Mouse (Mus musculus) left cerebral cortex, adult 2 months (tissue): ENCODE data around the gene Vav1. TPM values are rescaled to one million over a fixed set of nuclear protein-coding genes. Genes with fewer than 3 reads are reported as not detected.
"Not testable (repeated sequence)": the region's sequence is repeated elsewhere in the genome, so short reads cannot be mapped to it uniquely, and the experiment has no call there.

Experiments
- DNase-seq, 2 experiments: peaks; one replicate each; pipeline ENCODE4 v3.0.0; 2021 to 2022; ENCODE audit warnings: low spot score in 2 of 2, mixed read lengths in 1 of 2; ENCODE audit errors: extremely low spot score in 1 of 2
- H3K27ac ChIP-seq: fragments of 200-600 bp; 2 replicates; pipeline ENCODE4 v1.8.1; 2022
- H3K4me3 ChIP-seq: fragments of 200-600 bp; 2 replicates; pipeline ENCODE4 v1.8.1; 2022
- CTCF ChIP-seq: fragments of 200-600 bp; IDR thresholded peaks from 2 replicates; pipeline ENCODE4 v1.8.1; 2022; ENCODE audit warnings: antibody characterized with exemption, mild to moderate bottlenecking, moderate library complexity
- intact Hi-C: fragments of 180-260 bp; cut with DNase I; formaldehyde crosslinking; loops from one replicate; pipeline ENCODE4 v1.15.1; 2025
- total RNA-seq, 2 experiments: library from RNA; stranded (reverse); gene quantifications; 2 replicates each; pipeline ENCODE4 v1.2.3; 2021

The Vav1 gene
- total RNA-seq, 2 experiments from 2014 or later = 3.1 to 3.5 TPM

DNA sequence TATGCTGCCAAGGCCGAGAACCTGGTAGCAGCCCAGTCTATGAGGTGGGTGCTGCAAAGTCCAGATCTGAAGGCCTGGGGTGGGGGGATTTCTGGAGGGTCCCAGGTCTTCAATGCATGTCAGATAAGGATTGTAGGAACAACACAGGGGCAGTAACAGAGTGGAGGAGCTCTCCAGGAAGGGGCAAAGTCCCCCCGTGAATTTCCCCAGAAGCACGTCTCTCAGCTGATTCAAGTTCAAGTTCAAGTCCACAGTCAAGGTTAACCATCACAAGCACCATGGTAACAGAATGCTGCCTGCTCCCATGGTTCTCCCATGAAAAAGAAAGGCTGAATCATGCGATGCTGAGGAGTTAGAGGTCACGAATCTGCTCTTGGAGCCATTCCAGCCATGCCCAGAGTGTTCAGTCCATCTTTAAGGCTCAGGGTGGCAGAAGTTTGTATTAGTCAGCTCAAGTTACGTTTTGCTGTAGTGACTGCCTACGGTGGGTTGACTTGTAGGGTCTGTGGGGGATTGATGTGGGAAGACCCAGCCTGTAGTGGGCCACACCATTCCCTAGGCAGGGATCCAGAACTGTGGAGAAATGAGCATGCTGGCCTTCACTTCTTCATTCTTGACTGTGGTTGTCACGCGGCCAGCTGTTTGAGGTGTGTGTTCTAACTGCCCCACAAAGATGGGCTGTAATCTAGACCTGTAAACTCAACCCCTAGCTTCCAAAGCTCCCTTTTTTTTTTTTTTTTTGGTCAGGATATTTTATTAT, 55.3 kb downstream of the Vav1 start:
- DNase-seq = no peak
- no peak for TF ChIP-seq CTCF
- intact Hi-C loops = loop anchor here (1.0 to 10.0 kb wide), 5 partner anchors 57 to 525 kb away; partner anchors contain the start of genes Alkbh7, Clpp and Gpr108

GRCm38 (mm10) chr17:57334761-57335150, 55.9 kb downstream of the Vav1 start:
- intact Hi-C loops = loop anchor here (1.0 to 10.0 kb wide), 6 partner anchors 58 to 526 kb away; partner anchors contain the start of genes Alkbh7, Clpp and Gpr108
- DNase-seq = peak; percentile 74 to 87
- no peak overlapping the region for H3K4me3 ChIP-seq
- peak; percentile 84 for TF ChIP-seq CTCF
- no peak overlapping the region for H3K27ac ChIP-seq

More for the DNA sequence above, 55.3 kb downstream of the Vav1 start:
- H3K4me3 ChIP-seq = no peak overlapping the region
- no peak overlapping the region for H3K27ac ChIP-seq

DNA sequence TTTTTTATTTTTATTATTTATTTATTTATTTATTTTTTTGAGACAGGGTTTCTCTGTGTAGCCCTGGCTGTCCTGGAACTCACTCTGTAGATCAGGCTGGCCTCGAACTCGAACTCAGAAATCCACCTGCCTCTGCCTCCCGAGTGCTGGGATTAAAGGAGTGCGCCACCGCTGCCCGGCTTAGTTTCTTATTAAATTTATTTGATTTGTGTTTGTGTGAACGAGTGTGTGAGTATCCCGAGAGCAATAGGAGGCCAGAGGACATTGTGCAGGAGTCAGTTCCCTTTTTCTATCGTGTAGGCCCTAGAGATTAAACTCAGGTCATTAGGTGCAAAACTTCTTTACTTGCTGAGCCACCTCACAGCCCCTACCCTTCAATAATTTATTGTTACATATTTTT, 56.3 kb downstream of the Vav1 start:
- not testable (repeated sequence) for DNase-seq, H3K27ac ChIP-seq, H3K4me3 ChIP-seq
- intact Hi-C loops = loop anchor here (1.0 to 10.0 kb wide), 5 partner anchors 58 to 526 kb away; partner anchors contain the start of genes Alkbh7 and Clpp

DNA sequence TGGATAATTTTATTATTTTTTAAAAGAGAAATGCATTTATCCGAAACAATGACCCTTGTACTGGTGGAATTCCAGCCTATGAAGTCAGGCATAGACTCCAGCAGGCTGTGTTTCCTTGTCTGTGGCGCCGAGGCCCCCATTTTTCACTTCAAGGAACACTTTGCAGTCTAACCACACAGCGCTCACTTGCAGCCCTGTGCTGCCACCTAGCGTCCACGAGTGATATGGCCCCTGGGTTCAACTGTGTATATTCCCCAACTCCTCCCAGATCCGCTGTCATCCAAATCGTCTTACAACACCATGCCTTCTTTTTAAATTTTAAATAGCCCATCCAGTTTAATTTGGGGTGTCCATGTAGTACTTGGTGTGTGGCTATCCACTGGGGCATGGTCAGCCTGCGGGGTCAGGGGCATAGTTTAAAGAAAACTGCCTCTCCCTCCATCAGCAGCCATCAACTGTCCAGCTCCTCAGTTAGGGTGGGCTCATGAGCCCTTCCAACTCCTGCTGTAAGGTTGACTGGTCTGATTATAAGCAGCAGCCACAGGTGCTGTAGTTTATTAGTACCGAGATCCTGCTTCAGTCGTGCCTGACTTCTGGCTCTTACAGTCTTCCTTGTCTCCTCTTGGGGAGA, 56.9 kb downstream of the Vav1 start:
- intact Hi-C loops = loop anchor here (1.0 to 10.0 kb wide), 5 partner anchors 59 to 527 kb away; partner anchors contain the start of genes Alkbh7 and Clpp
- peak; percentile 85 to 91 for DNase-seq
- Histone ChIP-seq H3K4me3 (no peak overlapping the region), H3K27ac (no peak overlapping the region)
- TF ChIP-seq CTCF = peak; percentile 98

- no peak overlapping the region for H3K4me3 ChIP-seq
- intact Hi-C loops = loop anchor here (10.0 kb wide), 1 partner anchor 343 kb away; the partner anchor contains the start of genes Alkbh7 and Clpp
- no peak for TF ChIP-seq CTCF
- no peak for DNase-seq
- H3K27ac ChIP-seq = no peak overlapping the region
Observed at GRCm38 (mm10) chr17:57337996-57338395, 59.1 kb downstream of the Vav1 start.

- Histone ChIP-seq H3K4me3 (no peak overlapping the region), H3K27ac (no peak overlapping the region)
- intact Hi-C loops = loop anchor here (10.0 kb wide), 1 partner anchor 344 kb away; the partner anchor contains the start of genes Alkbh7 and Clpp
- DNase-seq = no peak
- no peak for TF ChIP-seq CTCF
Observed at GRCm38 (mm10) chr17:57339298-57339697, 60.4 kb downstream of the Vav1 start.

- no peak for TF ChIP-seq CTCF
- Histone ChIP-seq H3K4me3 (no peak overlapping the region), H3K27ac (no peak overlapping the region)
- intact Hi-C loops = no loop called here
- DNase-seq = no peak
Observed at GRCm38 (mm10) chr17:57341568-57341967, 62.7 kb downstream of the Vav1 start.

DNA sequence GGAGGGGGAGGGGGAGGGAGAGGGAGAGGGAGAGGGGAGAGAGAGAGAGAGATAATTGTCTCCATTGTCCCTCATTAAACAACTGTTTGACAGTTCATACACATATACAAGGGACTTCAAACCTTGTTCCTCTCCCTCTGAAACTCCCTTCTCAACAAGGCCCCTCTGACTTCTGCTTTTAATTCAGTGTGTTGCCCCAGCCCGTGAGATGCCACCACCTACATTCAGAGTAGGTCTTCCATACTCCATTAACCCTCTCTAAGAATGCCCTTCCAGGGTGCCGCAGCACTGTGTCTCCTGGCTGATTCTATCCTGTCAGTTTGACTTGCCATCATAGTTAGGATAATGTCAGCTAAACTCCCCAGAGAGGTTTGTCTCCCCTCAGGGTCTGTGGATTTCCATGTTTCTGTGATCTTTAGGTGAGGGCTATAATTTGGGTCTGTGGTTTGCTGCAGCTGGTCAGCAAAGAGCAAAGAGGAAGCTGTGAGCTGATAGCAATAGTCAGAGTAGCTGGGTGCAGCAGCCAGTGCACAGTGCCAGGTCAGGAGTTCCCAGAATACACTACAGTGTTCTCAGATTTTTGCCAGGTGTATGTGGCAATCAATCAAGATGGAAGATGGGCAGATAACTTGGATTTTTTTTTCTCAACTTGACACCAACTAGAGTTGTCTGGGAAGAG, 65.3 kb downstream of the Vav1 start:
- intact Hi-C loops = no loop called here
- H3K4me3 ChIP-seq = no peak overlapping the region
- DNase-seq = no peak
- no peak for TF ChIP-seq CTCF
- H3K27ac ChIP-seq = no peak overlapping the region

DNA sequence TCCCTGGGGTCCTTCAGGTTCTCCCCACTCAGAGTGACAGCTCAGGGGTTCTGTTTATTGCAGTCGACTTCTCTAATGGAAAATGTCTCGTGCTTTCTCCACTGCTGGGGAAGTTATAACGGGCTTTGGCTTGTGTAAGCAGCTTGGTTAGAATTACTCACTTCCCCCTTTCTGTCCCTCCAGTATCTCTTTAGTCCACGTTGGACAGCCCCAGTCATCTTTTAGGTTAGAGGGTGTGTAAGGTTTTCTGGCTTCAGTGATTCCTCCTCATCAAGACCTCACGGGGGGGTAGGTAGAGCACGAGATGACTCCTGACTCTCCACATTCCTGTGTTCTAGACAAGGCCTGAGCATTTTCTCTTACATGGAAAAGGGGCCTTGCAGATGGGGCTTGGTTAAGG, 68.1 kb downstream of the Vav1 start:
- TF ChIP-seq CTCF = no peak
- DNase-seq = no peak
- Histone ChIP-seq H3K4me3 (no peak overlapping the region), H3K27ac (no peak overlapping the region)
- intact Hi-C loops = no loop called here

- no peak for TF ChIP-seq CTCF
- H3K27ac ChIP-seq = no peak overlapping the region
- no peak for DNase-seq
- intact Hi-C loops = no loop called here
- no peak overlapping the region for H3K4me3 ChIP-seq
Observed at GRCm38 (mm10) chr17:57347781-57348180, 68.9 kb downstream of the Vav1 start.

DNA sequence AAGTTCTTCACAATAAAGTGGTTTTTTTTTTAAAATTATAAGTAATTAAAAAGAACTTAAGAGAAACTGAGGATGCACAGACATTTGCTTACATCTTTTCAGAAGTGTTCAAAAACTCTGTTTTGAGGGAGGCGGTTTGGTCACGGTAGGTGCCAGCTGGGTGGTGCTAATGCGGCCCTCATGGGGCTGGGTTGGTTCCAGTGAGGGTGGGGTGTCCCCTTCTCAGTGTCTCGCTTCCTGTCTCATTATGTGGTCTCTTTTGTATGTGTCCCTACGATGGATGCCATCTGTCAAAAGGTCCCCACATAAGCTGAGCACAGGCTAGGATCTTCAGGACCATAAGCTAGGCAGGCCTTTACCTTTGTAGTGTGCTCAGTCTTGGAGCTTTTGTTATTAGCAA, 70.2 kb downstream of the Vav1 start:
- Histone ChIP-seq H3K4me3 (no peak overlapping the region), H3K27ac (no peak overlapping the region)
- no peak for DNase-seq
- no peak for TF ChIP-seq CTCF
- intact Hi-C loops = no loop called here

- no peak for DNase-seq
- Histone ChIP-seq H3K27ac (no peak overlapping the region), H3K4me3 (no peak overlapping the region)
- TF ChIP-seq CTCF = no peak
- intact Hi-C loops = loop anchor here (10.0 kb wide), 1 partner anchor 325 kb away; no protein-coding TSS in a partner anchor
Observed at GRCm38 (mm10) chr17:57350212-57350611, 71.3 kb downstream of the Vav1 start.
